Mouse (Mus musculus) CH12.LX (cell line): ENCODE data around the gene Limd1. TPM values are rescaled to one million over a fixed set of nuclear protein-coding genes. Genes with fewer than 3 reads are reported as not detected.

Source experiments
- DNase-seq: peaks from one replicate; pipeline ENCODE4 v3.0.0-alpha.2; 2013; ENCODE audit errors: extremely low read depth
- H3K27ac ChIP-seq: 2 replicates; pipeline ENCODE4 v1.5.1; 2012; ENCODE audit warnings: low read depth, mild to moderate bottlenecking, control low read depth, moderate library complexity; ENCODE audit not compliant: insufficient read depth
- H3K27me3 ChIP-seq: replicated peaks from 2 replicates; pipeline ENCODE3; 2012; ENCODE audit warnings: inconsistent platforms
- H3K36me3 ChIP-seq, 2 experiments: replicated peaks in 1 of 2; 2 replicates each; pipeline versions ENCODE3 to v1.6.1; 2012; ENCODE audit warnings: inconsistent platforms in 1 of 2, low read length in 1 of 2, mild to moderate bottlenecking in 1 of 2, mixed read lengths in 1 of 2, moderate library complexity in 1 of 2; ENCODE audit not compliant: control insufficient read depth in 1 of 2, insufficient read depth in 1 of 2
- H3K4me1 ChIP-seq, 2 experiments: 2 replicates each; pipeline ENCODE4 v1.6.1; 2012; ENCODE audit warnings: inconsistent platforms in 1 of 2, moderate library complexity in 1 of 2; ENCODE audit not compliant: insufficient read depth in 2 of 2, control insufficient read depth in 1 of 2
- H3K4me2 ChIP-seq: 2 replicates; pipeline ENCODE4 v1.6.1; 2012; ENCODE audit warnings: low read depth, mild to moderate bottlenecking, control low read depth; ENCODE audit not compliant: poor library complexity, insufficient read depth, severe bottlenecking
- H3K4me3 ChIP-seq, 3 experiments: fragments of 150-350 bp in 1 of 3; sonication (generic) in 1 of 3; replicated peaks in 1 of 3; 2 replicates each; pipeline versions ENCODE3 to v1.5.1; 2011 to 2012; ENCODE audit warnings: low read depth in 2 of 3, low read length in 2 of 3, mild to moderate bottlenecking in 2 of 3, moderate library complexity in 2 of 3, control low read depth in 1 of 3, improper control_type of control experiment in 1 of 3, inconsistent platforms in 1 of 3, mixed read lengths in 1 of 3; ENCODE audit not compliant: poor library complexity in 1 of 3
- H3K79me2 ChIP-seq: replicated peaks from 2 replicates; pipeline ENCODE4 v1.6.1; 2012; ENCODE audit warnings: mild to moderate bottlenecking, moderate library complexity; ENCODE audit not compliant: control insufficient read depth, poor library complexity, insufficient read depth, severe bottlenecking; ENCODE audit errors: extremely low read depth
- H3K9ac ChIP-seq: 2 replicates; pipeline ENCODE4 v1.6.1; 2012; ENCODE audit warnings: low read depth, mild to moderate bottlenecking, control low read depth, moderate library complexity; ENCODE audit not compliant: insufficient read depth
- H3K9me3 ChIP-seq: replicated peaks from 2 replicates; pipeline ENCODE3; 2012; ENCODE audit warnings: low read length, inconsistent platforms, mixed read lengths
- CHD2 ChIP-seq: IDR thresholded peaks from 2 replicates; pipeline ENCODE4 v1.6.1; 2011; ENCODE audit warnings: low read length, improper control_type of control experiment
- CTCF ChIP-seq, 2 experiments: IDR thresholded peaks in 1 of 2; conservative IDR thresholded peaks in 1 of 2; 2 replicates each; pipeline ENCODE4 v1.5.1; 2011 to 2012; ENCODE audit warnings: low read depth in 2 of 2, low read length in 2 of 2, improper control_type of control experiment in 1 of 2, inconsistent platforms in 1 of 2, mild to moderate bottlenecking in 1 of 2, moderate library complexity in 1 of 2
- E2F4 ChIP-seq: IDR thresholded peaks from 2 replicates; pipeline ENCODE4 v1.6.1; 2011; ENCODE audit warnings: low read depth, low read length, improper control_type of control experiment; ENCODE audit not compliant: insufficient replicate concordance
- EP300 ChIP-seq: IDR thresholded peaks from 2 replicates; pipeline ENCODE4 v1.6.1; 2011; ENCODE audit warnings: low read length, improper control_type of control experiment
- ETS1 ChIP-seq: conservative IDR thresholded peaks from 2 replicates; pipeline ENCODE4 v1.6.1; 2012; ENCODE audit warnings: low read depth, mild to moderate bottlenecking, inconsistent platforms, low read length, improper control_type of control experiment, moderate library complexity
- GABPA ChIP-seq: IDR thresholded peaks from 2 replicates; pipeline ENCODE4 v1.6.1; 2012; ENCODE audit warnings: low read depth, low read length, improper control_type of control experiment, inconsistent platforms; ENCODE audit not compliant: insufficient replicate concordance
- JUND ChIP-seq: conservative IDR thresholded peaks from 2 replicates; pipeline ENCODE4 v1.6.1; 2011; ENCODE audit warnings: low read depth, low read length, improper control_type of control experiment
- KAT2A ChIP-seq: IDR thresholded peaks from 2 replicates; pipeline ENCODE4 v1.6.1; 2012; ENCODE audit warnings: low read length, improper control_type of control experiment, inconsistent platforms; ENCODE audit not compliant: insufficient replicate concordance
- MAFK ChIP-seq: IDR thresholded peaks from 2 replicates; pipeline ENCODE4 v1.6.1; 2011; ENCODE audit warnings: low read length, improper control_type of control experiment; ENCODE audit not compliant: insufficient replicate concordance
- MAZ ChIP-seq: IDR thresholded peaks from 2 replicates; pipeline ENCODE4 v1.6.1; 2012; ENCODE audit warnings: low read depth, mild to moderate bottlenecking, inconsistent platforms, low read length, improper control_type of control experiment, moderate library complexity
- MEF2A ChIP-seq: IDR thresholded peaks from 2 replicates; pipeline ENCODE4 v1.6.1; 2014; ENCODE audit warnings: low read depth, mild to moderate bottlenecking, inconsistent platforms, low read length, improper control_type of control experiment, borderline replicate concordance
- MYC ChIP-seq: IDR thresholded peaks from 2 replicates; pipeline ENCODE4 v1.6.1; 2011; ENCODE audit warnings: low read depth, mild to moderate bottlenecking, improper control_type of control experiment, low read length
- NRF1 ChIP-seq: IDR thresholded peaks from 2 replicates; pipeline ENCODE4 v1.6.1; 2014; ENCODE audit warnings: low read depth, mild to moderate bottlenecking, inconsistent platforms, low read length, improper control_type of control experiment, moderate library complexity
- POLR2AphosphoS2 ChIP-seq: IDR thresholded peaks from 2 replicates; pipeline ENCODE4 v1.6.1; 2011; ENCODE audit warnings: low read depth, low read length, improper control_type of control experiment
- RCOR1 ChIP-seq: conservative IDR thresholded peaks from 2 replicates; pipeline ENCODE4 v1.6.1; 2012; ENCODE audit warnings: low read depth, mild to moderate bottlenecking, inconsistent platforms, low read length, improper control_type of control experiment
- SMC3 ChIP-seq: IDR thresholded peaks from 2 replicates; pipeline ENCODE4 v1.6.1; 2011; ENCODE audit warnings: low read depth, low read length, improper control_type of control experiment
- TBP ChIP-seq: conservative IDR thresholded peaks from 2 replicates; pipeline ENCODE4 v1.6.1; 2011; ENCODE audit warnings: low read depth, low read length, improper control_type of control experiment
- TCF12 ChIP-seq: IDR thresholded peaks from 2 replicates; pipeline ENCODE4 v1.6.1; 2014; ENCODE audit warnings: low read depth, mild to moderate bottlenecking, inconsistent platforms, low read length, improper control_type of control experiment
- UBTF ChIP-seq: IDR thresholded peaks from 2 replicates; pipeline ENCODE4 v1.6.1; 2012; ENCODE audit warnings: low read depth, mild to moderate bottlenecking, inconsistent platforms, low read length, improper control_type of control experiment, moderate library complexity
- USF1 ChIP-seq: IDR thresholded peaks from 2 replicates; pipeline ENCODE4 v1.6.1; 2014; ENCODE audit warnings: low read depth, mild to moderate bottlenecking, inconsistent platforms, low read length, improper control_type of control experiment
- ZKSCAN1 ChIP-seq: IDR thresholded peaks from 2 replicates; pipeline ENCODE4 v1.6.1; 2012; ENCODE audit warnings: low read depth, inconsistent platforms, low read length, improper control_type of control experiment, borderline replicate concordance
- ZMIZ1 ChIP-seq: IDR thresholded peaks from 2 replicates; pipeline ENCODE4 v1.6.1; 2012; ENCODE audit warnings: low read depth, mild to moderate bottlenecking, inconsistent platforms, low read length, improper control_type of control experiment
- ZNF384 ChIP-seq: IDR thresholded peaks from 2 replicates; pipeline ENCODE4 v1.6.1; 2012; ENCODE audit warnings: low read depth, low read length, improper control_type of control experiment, inconsistent platforms
- dilution Hi-C: fragments of 300-500 bp; cut with MboI; formaldehyde crosslinking; loops from 2 replicates; pipeline ENCODE4 v1.14.3; 2020; ENCODE audit warnings: low sequenced_read_pairs; ENCODE audit not compliant: extremely low pct_unique_long_range_greater_than_20kb, extremely low pct_ligation_motif_present
- in situ Hi-C: fragments of 300-500 bp; cut with MboI; formaldehyde crosslinking; loops from 3 replicates; pipeline ENCODE4 v1.14.3; 2019; ENCODE audit warnings: low sequenced_read_pairs, low pct_ligation_motif_present, low pct_unique_long_range_greater_than_20kb, mixed read lengths
- polyA plus RNA-seq: library from polyadenylated mRNA; unstranded; fragments of >175 nt; gene quantifications from 2 replicates; pipeline ENCODE4 v1.2.1, GENCODE M21; 2012; ENCODE audit warnings: low read depth; ENCODE audit not compliant: insufficient read length
- total RNA-seq, 2 experiments: library from RNA; depleted of rRNA; stranded (reverse); fragments of 300-350 nt in 1 of 2; fragments of >200 nt in 1 of 2; gene quantifications; 2 replicates each; pipeline ENCODE4 v1.2.3; 2012 to 2014

Limd1 gene
- total and polyA plus RNA-seq, 3 experiments = 52.7 to 64.5 (median 60.5) TPM

DNA sequence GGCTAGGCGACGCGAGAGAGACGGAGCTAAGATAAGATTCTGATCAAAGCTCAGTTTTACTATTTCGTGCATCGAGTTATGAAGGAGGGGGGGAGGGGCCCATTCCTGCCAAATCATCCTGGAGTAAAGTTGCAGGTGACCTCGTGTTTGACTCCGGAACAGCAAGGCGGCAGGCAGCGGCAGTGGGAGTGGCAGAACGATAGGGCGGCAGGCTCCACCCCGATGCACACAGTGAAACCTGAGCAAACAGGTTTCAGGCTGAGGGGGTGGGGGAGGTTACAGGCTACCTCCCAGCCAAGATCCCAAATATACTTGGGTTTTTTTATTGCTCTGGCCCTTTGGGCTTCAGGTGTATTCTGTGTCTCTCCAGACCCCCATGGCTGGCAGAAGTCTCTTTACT is 18.2 kb downstream of the Limd1 start:
- TF ChIP-seq USF1 (no peak), MAFK (no peak), EP300 (no peak), E2F4 (no peak), MYC (no peak), SMC3 (no peak), ZMIZ1 (no peak), CHD2 (no peak), ZKSCAN1 (no peak), GABPA (no peak), POLR2AphosphoS2 (no peak), KAT2A (no peak), NRF1 (no peak), ZNF384 (no peak), UBTF (no peak), MEF2A (no peak), CTCF (conservative IDR thresholded peaks at IDR 0.05 in 1 of 2, IDR thresholded peaks at IDR 0.05 in 1 of 2; ENCODE audit: low read depth in 2 of 2, low read length in 2 of 2) (no peak), JUND (no peak)
- TF ChIP-seq, all 38 proteins: peak for 0
- Histone ChIP-seq H3K79me2 (peaks cover 63% of the 10 kb centered on the region), H3K9me3 (no peaks in the 10 kb centered on the region), H3K4me1 (peaks cover 8 to 89% of the 10 kb centered on the region in 2 experiments; a peak in 3 of 4 replicates), H3K27me3 (no peaks in the 10 kb centered on the region), H3K27ac (no peak overlapping the region), H3K9ac (no peak overlapping the region), H3K36me3 (peaks cover 37 to 85% of the 10 kb centered on the region in 2 experiments), H3K4me3 (no peak overlapping the region), H3K4me2 (no peak overlapping the region)
- in situ Hi-C loops (no loop called here), dilution Hi-C loops (no loop called here)
- DNase-seq = no peak

- peaks cover 52% of the 10 kb centered on the region for H3K79me2 ChIP-seq
- dilution Hi-C loops = no loop called here
- no peak overlapping the region for H3K4me2 ChIP-seq
- in situ Hi-C loops = no loop called here
- no peak overlapping the region for H3K27ac ChIP-seq
- peaks cover 3 to 89% of the 10 kb centered on the region in 2 experiments; a peak in 2 of 4 replicates for H3K4me1 ChIP-seq
- no peak overlapping the region for H3K9ac ChIP-seq
- H3K4me3 ChIP-seq = no peak overlapping the region
- H3K27me3 ChIP-seq = no peaks in the 10 kb centered on the region
- no peak for DNase-seq
- H3K9me3 ChIP-seq = no peaks in the 10 kb centered on the region
- TF ChIP-seq CTCF (conservative IDR thresholded peaks at IDR 0.05 in 1 of 2, IDR thresholded peaks at IDR 0.05 in 1 of 2; ENCODE audit: low read depth in 2 of 2, low read length in 2 of 2) (no peak), ZNF384 (no peak), USF1 (no peak), TCF12 (no peak), EP300 (no peak), E2F4 (no peak), JUND (no peak), MAFK (no peak), RCOR1 (no peak), MYC (no peak), UBTF (no peak), TBP (no peak), MEF2A (no peak), ZMIZ1 (no peak), GABPA (no peak), MAZ (no peak), ETS1 (no peak)
- peaks cover 38 to 83% of the 10 kb centered on the region in 2 experiments for H3K36me3 ChIP-seq
Measured at GRCm38 (mm10) chr9:123497906-123498305, 19.4 kb downstream of the Limd1 start.
